In the genomic region with DNA sequence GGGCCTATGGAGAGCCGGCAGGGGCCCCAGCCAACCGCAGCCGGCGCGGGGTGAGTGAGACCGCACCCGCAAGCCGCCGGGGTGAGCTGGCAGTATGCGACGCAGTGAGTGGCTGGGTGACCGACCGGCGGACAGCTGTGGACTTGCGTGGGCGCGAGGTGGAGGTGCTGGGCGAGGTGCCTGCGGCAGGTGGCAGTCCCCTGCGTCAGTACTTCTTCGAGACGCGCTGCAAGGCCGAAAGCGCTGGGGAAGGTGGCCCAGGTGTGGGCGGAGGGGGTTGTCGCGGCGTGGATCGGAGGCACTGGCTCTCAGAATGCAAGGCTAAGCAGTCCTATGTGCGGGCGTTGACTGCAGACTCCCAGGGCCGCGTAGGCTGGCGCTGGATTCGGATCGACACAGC, we compare ENCODE assay signal across 9 mouse cellular contexts. TPM values are rescaled to one million over a fixed set of nuclear protein-coding genes. Genes with fewer than 3 reads are reported as not detected.
DNase-seq lines count a peak whose midpoint lies in the region; ATAC-seq and TF ChIP-seq lines count a peak whose summit lies in the region.
"Had no signal": no experiment of that assay in that cellular context is flagged by ENCODE, and none has a peak within 500 bp of the region (broad histone marks: within the 10 kb centered on the region; RNA-seq: fewer than 3 reads in every experiment).

No protein-coding gene starts in this region.

- DNase-seq in left cerebral cortex, adult 18-20 months (ENCODE audit: low spot score in 2 of 2): peak; percentile 38 to 67
- DNase-seq in left cerebral cortex, adult 8-10 months (ENCODE audit: low spot score in 2 of 2): no peak
- DNase-seq in ES-E14 (ENCODE audit: low read depth, low spot score): no peak
- no peak for DNase-seq in embryonic facial prominence, embryonic 14.5 days (ENCODE audit: low spot score)
- no peak for DNase-seq in liver, postnatal 0 days
- DNase-seq in spleen, postnatal 36 days (ENCODE audit: low spot score in 2 of 2): no peak
- no peak for DNase-seq in adrenal gland, adult 8-10 months
- no peak for DNase-seq in kidney, adult 18-20 months

- no peaks in the 10 kb centered on the region for H3K9me3 ChIP-seq in ES-E14 (ENCODE audit: control insufficient read depth, insufficient read depth, low read depth, low read length)
- H3K9me3 ChIP-seq in embryonic facial prominence, embryonic 14.5 days (ENCODE audit: control insufficient read depth, low read length): no peaks in the 10 kb centered on the region
- H3K9me3 ChIP-seq in liver, postnatal 0 days (ENCODE audit: low read length): no peaks in the 10 kb centered on the region

- TF ChIP-seq EP300 in liver, postnatal 0 days (IDR thresholded peaks at IDR 0.05; ENCODE audit: low read depth): no peak

- H3K27ac ChIP-seq in ES-E14 (ENCODE audit: insufficient read depth, low read depth, low read length, poor library complexity, severe bottlenecking): no peak overlapping the region
- no peak overlapping the region for H3K27ac ChIP-seq in embryonic facial prominence, embryonic 14.5 days (replicated peaks; ENCODE audit: low read depth, low read length)
- no peak overlapping the region for H3K27ac ChIP-seq in liver, postnatal 0 days (ENCODE audit: low read depth)

- 0 out of 2 replicates have a peak, but pooled peaks cover 2% of the 10 kb centered on the region for H3K36me3 ChIP-seq in ES-E14 (ENCODE audit: control insufficient read depth, insufficient read depth, low read length, poor library complexity, severe bottlenecking)
- no peaks in the 10 kb centered on the region for H3K36me3 ChIP-seq in embryonic facial prominence, embryonic 14.5 days (ENCODE audit: control insufficient read depth, insufficient read depth, low read length)
- H3K36me3 ChIP-seq in liver, postnatal 0 days (replicated peaks; ENCODE audit: insufficient read depth, low read length): 0 out of 2 replicates have a peak, but pooled peaks cover under 1% of the 10 kb centered on the region

- H3K4me3 ChIP-seq in ES-E14 (ENCODE audit: insufficient read depth in 1 of 2, low read depth in 1 of 2, low read length in 2 of 2, poor library complexity in 1 of 2, severe bottlenecking in 1 of 2): peak overlapping the region; percentile 44 to 66; a peak in 3 of 4 replicates
- peak overlapping the region; percentile 7; the same call in 1 of the 2 replicates for H3K4me3 ChIP-seq in embryonic facial prominence, embryonic 14.5 days (ENCODE audit: low read depth, low read length)
- 0 out of 2 replicates have a peak overlapping the region, but pooled peaks have one; percentile 6 for H3K4me3 ChIP-seq in liver, postnatal 0 days (ENCODE audit: low read depth, low read length)

- WGBS in embryonic facial prominence, embryonic 14.5 days: 21% methylated on average over 32 of the region's 37 CpGs
- WGBS in liver, postnatal 0 days (ENCODE audit: insufficient replicate concordance): 13% methylated on average over 35 of the region's 37 CpGs

- in situ Hi-C loops in ES-E14 (cut with MboI; ENCODE audit: low sequenced_read_pairs in 2 of 2, unreplicated experiment in 2 of 2): no loop called here

- peak overlapping the region; percentile 6; the same call in 1 of the 2 replicates for H3K9ac ChIP-seq in ES-E14 (ENCODE audit: insufficient read depth, low read depth, low read length, poor library complexity, severe bottlenecking)
- H3K9ac ChIP-seq in embryonic facial prominence, embryonic 14.5 days (ENCODE audit: low read depth, low read length): no peak overlapping the region; the same call in 1 of the 2 replicates
- no peak overlapping the region for H3K9ac ChIP-seq in liver, postnatal 0 days (replicated peaks)

- H3K27me3 ChIP-seq in embryonic facial prominence, embryonic 14.5 days (replicated peaks; ENCODE audit: control insufficient read depth, insufficient read depth, low read length): peaks cover 73% of the 10 kb centered on the region
- H3K27me3 ChIP-seq in liver, postnatal 0 days (ENCODE audit: insufficient read depth, low read length): peaks cover 90% of the 10 kb centered on the region

- ATAC-seq in embryonic facial prominence, embryonic 14.5 days (ENCODE audit: low read depth): no peak
- ATAC-seq in liver, postnatal 0 days: no peak

- no peak for TF ChIP-seq CTCF in liver, postnatal 0 days (IDR thresholded peaks at IDR 0.05; ENCODE audit: low read depth)

- peak overlapping the region; percentile 37 for H3K4me2 ChIP-seq in embryonic facial prominence, embryonic 14.5 days (ENCODE audit: low read depth, low read length)
- H3K4me2 ChIP-seq in liver, postnatal 0 days (ENCODE audit: low read depth, low read length): no peak overlapping the region

- H3K4me1 ChIP-seq in ES-E14 (ENCODE audit: control insufficient read depth in 2 of 2, insufficient read depth in 2 of 2, low read length in 2 of 2, poor library complexity in 1 of 2): peaks cover 6 to 34% of the 10 kb centered on the region in 2 experiments; a peak in 2 of 4 replicates
- peaks cover 13% of the 10 kb centered on the region; the same call in 1 of the 2 replicates for H3K4me1 ChIP-seq in embryonic facial prominence, embryonic 14.5 days (ENCODE audit: control insufficient read depth, insufficient read depth, low read length)
- H3K4me1 ChIP-seq in liver, postnatal 0 days (ENCODE audit: insufficient read depth): peaks cover 16% of the 10 kb centered on the region

TF ChIP-seq in ES-E14, 5 proteins besides CTCF, POLR2A, EP300 and RAD21:
- TF ChIP-seq HCFC1 (IDR thresholded peaks at IDR 0.05; ENCODE audit: borderline replicate concordance, insufficient read depth, low read length) (no peak), ZC3H11A (IDR thresholded peaks at IDR 0.05; ENCODE audit: borderline replicate concordance, low read depth, low read length) (no peak), MAFK (IDR thresholded peaks at IDR 0.05; ENCODE audit: insufficient read depth, low read depth, low read length) (no peak), CHD2 (IDR thresholded peaks at IDR 0.05; ENCODE audit: low read depth, low read length) (no peak), ZNF384 (IDR thresholded peaks at IDR 0.05; ENCODE audit: low read depth, low read length) (no peak)

RNA-seq across cellular contexts. Expression of gene Ntf5, which starts 2.1 kb away (rescaled TPM):
- total RNA-seq in left cerebral cortex, adult 18-20 months (2021): under 1 TPM in 1 of 2 experiments, not detected in 1; 0.19 TPM
- total RNA-seq in left cerebral cortex, adult 8-10 months (2022): under 1 TPM in 2 of 4 experiments, not detected in 2; 0.36 to 0.39 TPM
- total RNA-seq in ES-E14 (2012; rRNA removed): 2.4 and 3.6 TPM in 2 replicates
- 3.0 and 3.1 TPM in 2 replicates for polyA plus RNA-seq in embryonic facial prominence, embryonic 14.5 days (2014; fragmentation: Nextera tagmentation; extraction: Ambion mirVana)
- 0.05 and 0.15 TPM in 2 replicates for polyA plus RNA-seq in liver, postnatal 0 days (2015; fragmentation: Nextera tagmentation; extraction: Ambion mirVana)
- under 1 TPM in 3 of 4 experiments, not detected in 1; 0.13 to 0.22 (median 0.20) TPM for total RNA-seq in adrenal gland, adult 8-10 months (2022)

RNA-seq across cellular contexts. Expression of gene Lhb, which starts 5.0 kb away (rescaled TPM):
- not detected for total RNA-seq in left cerebral cortex, adult 18-20 months (2021)
- not detected for total RNA-seq in left cerebral cortex, adult 8-10 months (2022)
- total RNA-seq in ES-E14 (2012; rRNA removed): 0.37 TPM in 1 of 2 replicates, not detected in the other
- 1.4 TPM in 1 of 2 replicates, not detected in the other for polyA plus RNA-seq in embryonic facial prominence, embryonic 14.5 days (2014; fragmentation: Nextera tagmentation; extraction: Ambion mirVana)
- not detected in 2 replicates for polyA plus RNA-seq in liver, postnatal 0 days (2015; fragmentation: Nextera tagmentation; extraction: Ambion mirVana)
- total RNA-seq in adrenal gland, adult 8-10 months (2022): not detected

RNA-seq across cellular contexts. Expression of gene Kcna7, which starts 10.2 kb away (rescaled TPM):
- not detected for total RNA-seq in left cerebral cortex, adult 18-20 months (2021)
- total RNA-seq in left cerebral cortex, adult 8-10 months (2022): under 1 TPM in 1 of 4 experiments, not detected in 3; 0.14 TPM
- 0.85 and 2.3 TPM in 2 replicates for total RNA-seq in ES-E14 (2012; rRNA removed)
- polyA plus RNA-seq in embryonic facial prominence, embryonic 14.5 days (2014; fragmentation: Nextera tagmentation; extraction: Ambion mirVana): 0.24 TPM in 1 of 2 replicates, not detected in the other
- 0.05 TPM in 1 of 2 replicates, not detected in the other for polyA plus RNA-seq in liver, postnatal 0 days (2015; fragmentation: Nextera tagmentation; extraction: Ambion mirVana)
- total RNA-seq in adrenal gland, adult 8-10 months (2022): not detected
- polyA plus RNA-seq: brain, embryonic 14.5 days had no signal

RNA-seq across cellular contexts. Expression of gene Gys1, which starts 19.0 kb away (rescaled TPM):
- total RNA-seq in left cerebral cortex, adult 18-20 months (2021): 10 to 100 TPM; 15.1 to 18.1 TPM
- 10 to 100 TPM; 14.7 to 16.4 (median 15.1) TPM for total RNA-seq in left cerebral cortex, adult 8-10 months (2022)
- 26.1 and 26.8 TPM in 2 replicates for total RNA-seq in ES-E14 (2012; rRNA removed)
- polyA plus RNA-seq in embryonic facial prominence, embryonic 14.5 days (2014; fragmentation: Nextera tagmentation; extraction: Ambion mirVana): 39.3 TPM in 2 replicates
- 3.3 TPM in 2 replicates for polyA plus RNA-seq in liver, postnatal 0 days (2015; fragmentation: Nextera tagmentation; extraction: Ambion mirVana)
- total RNA-seq in adrenal gland, adult 8-10 months (2022): 10 to 100 TPM; 28.5 to 33.9 (median 29.8) TPM

RNA-seq across cellular contexts. Expression of gene Snrnp70, which starts 20.1 kb away (rescaled TPM):
- 100 to 1,000 TPM; 372 to 395 TPM for total RNA-seq in left cerebral cortex, adult 18-20 months (2021)
- 100 to 1,000 TPM; 295 to 398 (median 356) TPM for total RNA-seq in left cerebral cortex, adult 8-10 months (2022)
- 303 and 310 TPM in 2 replicates for total RNA-seq in ES-E14 (2012; rRNA removed)
- 56.5 and 61.1 TPM in 2 replicates for polyA plus RNA-seq in embryonic facial prominence, embryonic 14.5 days (2014; fragmentation: Nextera tagmentation; extraction: Ambion mirVana)
- polyA plus RNA-seq in liver, postnatal 0 days (2015; fragmentation: Nextera tagmentation; extraction: Ambion mirVana): 53.7 and 57.2 TPM in 2 replicates
- 100 to 1,000 TPM; 232 to 563 (median 376) TPM for total RNA-seq in adrenal gland, adult 8-10 months (2022)

Comparison
In these comparisons a context has a peak if more than half of its experiments do, and no peak if none do; other contexts are left out.
1. DNase-seq: peak in left cerebral cortex, adult 18-20 months (2 of 2); none in left cerebral cortex, adult 8-10 months (0 of 2), ES-E14 (single experiment), embryonic facial prominence, embryonic 14.5 days (single experiment), liver, postnatal 0 days (single experiment), spleen, postnatal 36 days (0 of 2), adrenal gland, adult 8-10 months (single experiment) and kidney, adult 18-20 months (single experiment).
2. Peak in every context shown above with its lines, with median percentiles within 50 percentile points of each other: H3K4me3 ChIP-seq.